Mouse (Mus musculus) right cerebral cortex, postnatal 25 days (tissue): Measurements from ENCODE around the gene Cdk5r1.

ENCODE experiments used
- DNase-seq: peaks from one replicate; pipeline ENCODE4 v3.0.0; 2022

The Cdk5r1 gene

DNA sequence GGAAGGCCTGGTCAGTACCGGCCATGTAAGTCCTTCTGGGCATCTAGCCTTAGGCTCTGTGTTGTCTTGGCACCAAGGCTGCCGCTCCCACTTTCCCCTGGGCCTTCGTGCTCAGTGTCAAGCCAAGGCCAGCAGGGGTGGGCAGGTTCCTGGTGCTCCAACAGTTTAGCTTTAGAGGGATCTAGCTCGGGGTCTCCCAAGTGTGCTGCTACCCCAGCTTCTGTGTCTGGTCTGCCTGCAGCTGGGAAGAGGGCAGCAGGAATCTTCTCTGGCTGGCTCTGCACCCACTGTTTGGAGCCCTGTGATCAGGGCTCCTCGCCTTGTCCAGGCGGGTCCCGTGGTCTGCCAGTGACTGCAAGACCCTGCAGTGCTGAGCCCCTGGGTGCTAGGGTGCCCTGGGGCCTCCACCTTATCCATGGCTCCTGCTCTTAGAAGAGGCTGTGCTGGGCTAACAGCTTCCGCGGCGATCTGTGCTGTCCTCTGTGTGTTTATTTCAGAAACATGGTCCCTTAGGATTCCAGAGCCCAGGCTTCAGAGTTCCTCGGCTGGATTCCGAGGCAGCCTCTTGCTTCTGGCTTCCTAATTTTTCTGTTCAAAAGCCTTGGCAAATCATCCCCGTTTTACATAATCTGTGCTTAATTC lies 4.7 kb downstream of the Cdk5r1 start:
- peak; percentile 44 for DNase-seq

DNA sequence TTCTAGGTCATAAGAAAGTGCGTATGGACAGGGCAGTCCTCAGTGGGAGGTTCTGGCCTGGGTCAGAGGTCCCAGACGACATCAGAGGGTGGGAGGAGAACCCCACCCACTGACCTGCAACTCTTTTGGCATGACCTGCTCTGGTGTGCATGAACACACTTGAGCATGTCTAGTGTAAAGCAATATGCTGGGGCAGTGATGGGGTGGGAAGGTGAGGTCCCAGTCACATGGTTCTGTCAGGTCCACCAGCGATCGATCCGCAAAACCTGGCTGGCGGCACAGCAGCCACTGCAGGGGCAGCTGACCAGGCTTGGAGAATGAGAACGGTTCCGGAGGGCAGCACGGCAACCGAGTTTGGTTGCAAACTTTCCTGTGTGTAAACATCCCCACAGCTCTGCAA lies 5.5 kb downstream of the Cdk5r1 start:
- DNase-seq: no peak

DNA sequence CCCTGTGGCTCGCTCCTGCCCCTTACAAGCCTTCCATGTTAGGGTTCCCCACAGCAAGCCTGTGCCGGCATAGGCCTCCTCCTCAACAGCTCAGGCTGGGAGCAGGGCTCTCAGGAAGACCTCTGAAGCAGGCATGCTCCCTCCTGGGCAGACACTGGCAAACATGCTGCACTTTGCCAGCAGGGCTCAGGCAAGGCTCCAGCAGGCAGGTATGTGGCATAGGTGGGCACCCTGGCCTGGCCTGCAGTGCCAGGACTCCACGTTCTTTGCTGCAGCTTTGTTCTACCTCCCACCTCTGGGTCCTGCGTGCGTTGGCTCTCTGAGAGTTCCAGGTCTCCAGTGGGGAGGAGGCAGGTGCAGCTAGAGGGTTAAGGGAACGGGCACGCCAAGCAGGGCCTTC lies 6.1 kb downstream of the Cdk5r1 start:
- peak; percentile 49 for DNase-seq

DNA sequence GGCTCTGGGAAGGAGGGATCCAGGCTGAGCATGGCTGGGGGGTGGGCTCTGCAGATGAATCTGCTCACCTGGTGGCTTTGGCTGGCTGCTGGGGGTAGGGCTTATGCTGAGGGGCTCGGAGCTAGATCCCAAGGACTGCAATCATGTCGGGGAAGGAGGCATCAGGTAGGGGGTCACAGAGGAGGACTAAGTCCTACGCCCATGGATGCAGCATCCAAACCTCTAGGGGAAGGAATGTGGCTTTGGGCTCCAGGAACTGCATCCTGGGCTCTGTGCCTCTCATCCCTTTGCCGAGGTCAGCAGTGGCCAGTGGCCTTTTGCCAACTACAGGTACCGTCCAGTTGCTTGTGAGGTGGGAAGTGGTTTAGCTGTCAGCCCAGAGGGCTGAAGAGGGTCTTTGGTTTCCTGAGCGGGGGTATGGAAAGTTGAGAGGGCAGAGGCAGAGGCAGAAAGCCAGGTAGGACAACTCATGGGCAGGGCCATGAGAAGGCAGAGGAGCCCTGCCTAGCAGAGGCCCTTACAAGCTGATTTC lies 6.8 kb downstream of the Cdk5r1 start:
- no peak for DNase-seq

DNA sequence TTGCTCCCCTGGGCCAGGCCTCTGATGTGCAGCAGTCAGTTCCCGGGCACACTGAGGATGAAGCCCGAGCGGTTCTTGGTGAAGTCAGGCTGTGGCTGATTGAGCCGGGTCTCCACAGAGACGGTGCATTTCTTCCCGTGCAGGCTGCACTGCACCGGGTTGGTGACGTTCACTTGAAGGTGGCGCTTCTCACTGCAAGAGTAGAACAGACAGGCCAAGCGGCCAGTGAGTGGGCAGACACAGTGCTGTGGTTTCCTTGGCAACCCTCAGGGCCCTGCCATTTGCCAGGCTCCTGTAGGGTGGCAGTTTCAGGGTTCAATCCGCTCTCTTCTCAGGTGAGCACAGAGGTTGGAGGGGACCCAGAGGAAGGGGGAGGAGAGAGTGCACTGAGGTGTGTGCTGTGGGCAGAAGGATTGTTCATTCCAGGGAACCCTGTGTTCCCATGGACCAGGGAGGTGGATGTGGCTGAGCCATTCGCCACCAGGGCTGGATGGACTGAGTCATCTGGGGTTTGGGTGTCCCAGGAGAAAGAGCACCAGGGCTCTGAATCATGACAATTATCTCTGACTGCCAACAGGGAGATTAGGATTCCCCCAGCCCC lies 7.5 kb downstream of the Cdk5r1 start:
- DNase-seq: peak; percentile 87

DNA sequence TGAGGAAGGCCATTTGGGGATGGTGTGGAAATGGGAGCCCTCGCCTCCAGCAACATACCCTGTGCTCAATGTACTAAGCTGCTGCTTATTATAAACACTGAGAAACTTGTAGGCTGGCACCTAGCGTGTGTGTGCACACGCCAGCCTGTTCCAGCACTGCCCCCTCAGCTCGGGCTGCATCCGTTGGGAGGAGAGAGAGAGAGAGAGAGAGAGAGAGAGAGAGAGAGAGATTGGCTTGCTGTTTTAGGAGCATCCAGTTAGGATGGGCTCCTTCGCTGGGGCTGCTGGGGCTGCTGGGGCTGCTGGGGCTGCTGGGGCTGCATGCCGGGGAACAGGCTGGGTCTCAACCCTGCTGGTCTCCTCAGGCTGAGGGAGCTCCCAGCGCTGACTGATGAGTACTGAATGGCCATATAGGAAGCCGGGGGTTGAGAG lies 8.3 kb downstream of the Cdk5r1 start:
- DNase-seq: peak; percentile 67

DNA sequence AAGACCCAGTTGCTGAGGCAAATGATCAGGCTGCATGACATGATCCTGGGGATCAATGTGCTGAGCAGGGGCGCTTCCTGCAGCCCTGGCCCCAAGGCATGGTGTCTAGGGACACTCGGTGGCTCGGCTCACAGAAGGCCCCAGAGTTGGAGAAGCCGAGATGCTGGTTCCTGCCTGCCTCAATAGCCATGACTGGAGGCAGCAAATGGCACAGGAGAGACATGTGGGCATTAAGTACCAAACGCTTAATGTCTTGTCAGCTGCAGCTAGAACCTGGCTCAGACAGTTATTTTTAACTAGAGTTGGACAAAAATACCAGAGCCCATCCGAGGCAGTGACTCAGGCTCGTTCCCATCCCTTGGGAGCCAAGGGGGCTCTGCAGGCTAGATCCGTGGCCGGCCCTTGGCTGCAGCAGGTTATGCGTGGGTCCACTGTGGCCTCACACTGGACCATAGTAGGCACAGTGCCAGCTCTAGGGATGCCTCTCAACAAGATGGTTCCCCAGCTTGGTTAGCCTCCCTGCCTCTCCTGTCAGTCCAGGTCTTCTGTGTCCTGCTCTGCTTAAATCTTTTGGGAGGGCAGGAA lies 8.9 kb downstream of the Cdk5r1 start:
- DNase-seq: peak; percentile 42

DNA sequence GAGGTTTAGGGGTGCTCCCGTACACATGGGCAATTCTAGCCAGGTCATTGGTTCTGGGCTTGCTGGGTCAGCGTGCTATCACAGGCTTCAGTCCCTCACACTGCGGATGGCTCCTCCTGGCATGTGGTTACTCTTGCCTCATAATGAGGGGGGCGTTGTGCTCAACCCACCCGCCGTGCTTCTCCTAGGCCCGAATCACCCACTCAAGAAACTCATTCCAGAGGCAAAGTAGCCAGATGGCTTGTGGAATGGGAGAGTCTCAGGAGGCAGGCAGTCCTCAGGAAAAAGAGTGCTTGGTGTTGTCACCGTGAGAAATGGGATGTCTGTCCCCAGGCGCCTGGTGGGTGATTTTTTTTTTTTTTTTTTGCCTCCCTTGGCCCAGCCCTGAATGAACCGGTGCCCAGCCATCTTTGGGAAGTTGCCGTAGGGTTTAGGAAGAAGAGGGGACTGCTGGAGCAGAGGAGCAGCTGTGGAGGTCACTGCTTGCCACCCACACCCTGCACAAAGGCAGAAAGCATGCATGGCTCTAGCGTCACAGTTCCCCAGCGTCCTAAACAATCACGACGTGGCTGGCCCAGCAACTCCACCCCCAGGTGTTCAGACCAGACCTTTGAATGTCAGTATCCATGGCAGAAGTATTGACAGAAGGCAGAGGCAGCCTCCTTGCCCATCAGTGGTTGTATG lies 11.2 kb downstream of the Cdk5r1 start:
- peak; percentile 57 for DNase-seq

DNA sequence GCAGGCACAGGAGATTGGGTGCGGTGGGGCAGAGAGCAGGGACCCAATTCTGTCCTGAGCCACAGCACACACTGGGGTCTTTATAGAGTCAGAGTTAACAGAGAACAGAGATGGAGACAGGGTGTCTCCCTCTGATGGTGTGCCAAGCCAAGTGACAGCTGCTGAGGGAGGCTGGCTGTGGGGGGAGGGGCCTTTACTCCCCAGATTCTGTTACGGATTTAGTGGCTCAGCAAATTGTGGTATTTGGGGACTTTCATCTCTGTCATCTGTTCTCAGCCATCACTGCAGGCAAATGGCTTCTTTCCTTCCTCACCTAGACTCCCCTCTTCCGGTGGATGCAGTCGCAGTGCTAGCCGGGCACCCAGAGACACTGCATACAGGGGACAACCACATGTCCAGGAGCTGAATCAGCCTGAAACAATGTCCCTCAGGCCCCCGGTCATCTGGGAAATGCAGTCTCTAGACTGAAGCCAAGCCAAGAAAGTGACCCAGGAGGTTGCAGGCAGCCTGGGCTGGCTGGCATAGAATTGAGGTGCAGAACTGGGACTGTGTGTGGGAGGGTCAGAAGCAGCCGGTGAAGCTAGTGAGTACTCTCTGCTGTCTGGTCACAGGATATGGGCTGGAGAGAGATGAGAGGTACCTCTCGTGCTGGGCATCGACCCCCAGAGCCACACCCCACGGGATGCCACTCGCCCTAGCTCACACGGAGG lies 12.5 kb downstream of the Cdk5r1 start:
- peak; percentile 52 for DNase-seq

DNA sequence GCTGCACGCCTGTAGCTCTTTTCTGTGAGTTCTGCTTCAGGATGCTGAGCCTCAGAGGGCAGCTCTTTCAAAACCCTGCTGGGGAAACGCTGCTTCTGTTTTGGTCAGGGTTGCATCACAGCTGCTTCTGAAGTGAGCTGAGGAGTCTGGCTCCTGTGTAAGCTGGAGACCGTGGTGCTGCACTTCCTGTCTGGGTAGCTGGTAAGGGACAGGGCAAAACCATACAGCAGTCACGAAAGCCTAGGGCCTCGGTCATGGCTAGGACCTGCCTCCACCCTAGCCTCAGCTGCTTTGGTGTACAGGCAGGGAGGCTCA lies 13.0 kb downstream of the Cdk5r1 start:
- no peak for DNase-seq

DNA sequence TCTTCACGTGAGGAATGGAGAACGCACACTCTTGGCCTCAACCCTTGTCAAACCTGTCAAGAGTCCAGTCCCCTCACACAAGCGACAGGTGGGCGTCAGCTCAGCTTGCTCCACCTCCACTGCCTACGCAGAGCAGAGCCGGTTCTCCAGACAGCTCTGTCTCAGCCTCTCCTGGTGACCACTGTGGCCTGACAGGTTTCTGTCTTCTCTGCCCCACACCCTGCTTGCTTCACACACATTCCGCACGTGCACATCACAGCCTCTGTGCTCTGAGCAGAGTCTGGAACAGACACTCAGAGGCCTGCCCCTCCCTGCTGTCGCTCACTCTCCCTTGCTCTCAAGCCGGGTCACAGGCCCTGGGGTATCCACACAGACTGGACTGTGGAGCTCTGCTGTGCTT lies 14.0 kb downstream of the Cdk5r1 start:
- DNase-seq: no peak

DNA sequence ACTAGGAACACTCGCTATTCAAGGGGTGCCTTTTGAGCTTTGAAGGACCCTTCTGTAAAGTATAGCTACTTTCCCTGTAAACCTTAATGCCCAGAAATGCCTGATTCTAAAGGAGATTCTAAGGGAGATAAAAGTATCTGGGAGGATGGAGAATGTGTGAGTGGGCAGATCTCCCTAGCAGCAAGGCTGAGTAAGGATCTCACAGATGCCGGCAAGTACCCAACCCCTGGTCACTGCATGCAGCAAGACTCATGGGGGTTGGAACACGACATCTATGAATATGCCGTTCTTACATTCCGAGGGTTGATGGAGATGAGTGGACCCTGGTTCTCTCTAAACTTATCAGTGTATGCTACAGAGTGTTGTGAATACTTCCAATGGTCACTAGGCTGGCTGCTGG lies 16.4 kb downstream of the Cdk5r1 start:
- DNase-seq: no peak

DNA sequence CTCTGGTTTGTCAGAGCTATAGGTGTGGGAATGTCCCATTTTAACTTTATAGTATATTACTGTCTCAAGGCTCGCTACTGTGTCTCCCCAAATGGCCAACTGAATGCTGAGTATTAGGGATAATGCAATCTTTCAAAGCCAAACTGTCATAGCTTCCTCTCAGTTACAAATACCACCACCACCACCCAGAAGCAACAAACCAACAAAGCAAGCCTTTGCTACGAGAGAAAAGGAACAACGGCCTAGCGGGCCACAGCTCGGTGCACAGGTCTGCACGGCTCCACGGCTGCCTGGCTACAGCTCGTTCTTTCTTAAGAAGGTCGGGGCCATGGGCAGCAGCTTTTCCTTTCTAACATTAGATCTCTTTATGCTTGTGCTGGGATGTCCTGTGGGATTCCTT lies 18.0 kb downstream of the Cdk5r1 start:
- DNase-seq: no peak

DNA sequence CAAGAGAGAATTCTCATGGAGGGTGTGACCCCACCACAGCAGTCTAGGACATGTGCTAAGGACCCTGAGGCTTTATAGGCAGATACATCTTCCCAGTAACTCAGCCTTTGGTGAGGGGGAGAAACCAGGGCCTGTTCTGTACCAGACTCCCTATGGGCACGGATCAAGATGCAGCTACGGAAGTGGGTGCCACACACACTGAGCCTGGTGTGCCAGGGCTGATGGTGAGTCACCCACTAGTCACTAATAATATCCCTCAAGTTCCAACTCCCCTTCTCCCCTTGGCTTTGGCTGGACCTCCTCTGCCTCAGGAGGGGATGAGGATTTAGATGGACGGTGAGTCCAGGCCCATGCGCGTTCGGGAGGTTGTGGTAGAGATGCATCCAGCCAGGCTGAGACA lies 19.1 kb downstream of the Cdk5r1 start:
- peak; percentile 10 for DNase-seq

DNA sequence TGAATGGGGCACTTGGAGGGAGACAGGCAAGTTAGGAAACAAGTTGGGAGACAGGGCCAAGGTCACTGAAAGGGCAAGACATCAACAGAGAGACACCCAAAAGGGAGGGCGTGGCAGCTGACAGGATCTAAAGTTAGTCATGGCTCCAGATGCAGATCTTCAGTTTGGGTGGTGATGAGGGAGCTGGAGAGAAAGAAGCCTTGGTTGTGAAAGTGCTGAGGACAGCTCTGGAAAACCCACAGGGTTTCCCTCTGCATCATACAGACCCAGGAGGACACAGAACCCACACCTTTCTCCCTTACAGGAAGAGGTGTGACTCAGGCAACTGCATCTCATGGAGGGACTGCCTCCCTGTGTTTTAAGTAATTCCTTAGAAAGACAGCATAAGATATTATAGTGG lies 19.8 kb downstream of the Cdk5r1 start:
- peak; percentile 4 for DNase-seq

DNA sequence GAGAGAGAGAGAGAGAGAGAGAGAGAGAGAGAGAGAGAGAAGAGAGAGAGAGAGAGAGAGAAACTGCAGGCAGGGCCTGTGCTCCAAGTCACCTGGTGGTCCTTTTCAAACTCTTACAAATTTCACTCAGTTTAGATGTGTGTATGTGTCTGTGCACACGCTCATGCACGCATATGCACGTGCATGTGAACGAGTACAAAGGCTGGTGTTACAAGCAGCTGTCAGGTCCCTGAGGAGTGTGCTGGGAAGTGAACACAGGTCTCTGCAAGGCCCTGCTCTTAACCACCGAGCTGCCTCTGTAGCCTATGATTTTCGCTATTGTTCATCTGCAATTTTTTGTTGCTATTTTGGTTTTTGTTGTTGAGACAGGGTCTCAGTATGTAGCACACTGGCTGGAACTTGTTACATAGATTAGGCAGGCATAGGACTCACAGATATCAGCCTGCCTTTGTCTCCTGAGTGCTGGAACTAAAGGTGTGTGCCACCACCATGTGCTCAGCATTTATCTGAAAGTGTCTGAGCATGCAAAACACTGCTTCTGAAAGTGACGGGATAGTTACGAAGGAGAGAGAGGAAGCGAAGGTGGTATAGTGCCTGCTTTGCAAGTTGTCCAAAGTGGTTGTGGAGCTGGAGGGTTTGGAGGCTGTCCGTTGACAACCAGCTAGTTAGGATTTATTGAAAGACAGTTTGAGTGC lies 20.5 kb downstream of the Cdk5r1 start:
- DNase-seq: no peak

DNA sequence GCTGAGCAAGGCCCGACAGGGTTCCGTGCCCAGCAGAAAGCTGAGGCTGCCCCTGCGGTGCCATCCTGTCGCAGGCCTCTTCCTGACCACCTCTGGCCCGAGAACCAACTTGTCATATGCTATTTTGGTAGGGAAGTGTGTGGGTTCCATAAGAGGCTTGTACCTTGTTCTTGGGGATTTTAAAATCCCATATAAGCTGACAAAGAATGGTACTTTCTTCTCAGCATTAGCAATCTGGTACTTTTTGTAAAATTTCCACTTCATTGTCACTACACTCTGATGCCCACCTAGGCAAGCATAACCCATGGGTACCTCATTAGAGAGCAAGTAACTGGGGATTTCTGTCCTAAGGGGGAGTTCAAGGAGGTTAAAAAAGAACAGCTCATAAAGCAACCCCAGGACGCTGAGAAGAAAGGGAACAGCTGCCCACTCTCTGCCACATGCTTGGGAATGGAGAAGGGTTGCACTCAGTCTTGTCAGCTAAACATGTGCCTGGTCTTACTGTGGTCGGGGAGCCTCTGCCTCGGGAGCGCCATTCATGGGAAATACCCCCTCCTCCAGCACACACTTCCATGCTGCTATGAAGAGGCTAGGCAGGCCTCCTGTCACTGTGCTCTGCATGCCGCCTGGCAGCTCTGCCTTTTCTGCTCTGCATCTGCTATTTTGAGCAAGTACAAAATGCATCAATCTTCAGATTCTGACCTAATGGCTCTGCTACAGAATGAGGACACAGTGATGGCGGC lies 21.7 kb downstream of the Cdk5r1 start:
- DNase-seq: no peak

DNA sequence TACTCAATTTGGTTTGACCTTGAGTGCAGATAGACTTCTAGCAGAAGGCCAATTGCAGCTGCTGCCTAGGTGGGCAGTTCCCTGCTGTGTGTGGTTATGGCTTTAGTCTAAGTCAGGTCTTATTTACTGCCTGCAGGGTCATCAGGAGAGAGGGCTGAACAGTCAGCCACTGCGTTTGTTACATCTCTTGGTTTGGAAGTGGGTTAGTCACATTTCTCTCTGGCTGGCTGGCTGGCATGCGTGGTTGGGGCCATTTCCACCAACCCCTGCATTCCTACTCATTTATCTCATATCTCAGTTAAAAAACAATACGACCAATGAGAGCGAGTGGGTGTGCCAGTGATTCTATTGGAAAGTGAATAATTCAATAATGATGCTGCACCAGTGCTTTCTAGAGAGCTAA lies 22.7 kb downstream of the Cdk5r1 start:
- DNase-seq: no peak

DNA sequence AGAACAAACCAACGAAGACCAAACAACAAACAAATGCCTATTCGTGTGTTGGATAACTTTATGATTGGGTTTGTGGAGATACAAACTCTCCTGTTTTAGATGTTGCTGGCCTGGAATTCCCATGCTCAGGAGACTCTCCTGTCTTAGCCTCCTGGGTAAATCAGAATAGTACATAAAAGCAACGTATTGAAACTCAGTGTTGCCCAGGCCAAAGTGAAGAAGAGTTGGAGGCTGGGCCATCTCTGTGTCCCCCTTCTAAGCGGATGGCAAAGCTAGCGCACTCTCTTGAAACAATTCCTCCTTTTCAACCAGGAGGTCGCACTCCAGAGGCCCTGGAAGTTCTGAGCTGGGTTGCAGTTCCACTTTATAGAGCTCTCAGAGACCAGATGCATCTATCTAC lies 26.5 kb downstream of the Cdk5r1 start:
- no peak for DNase-seq

DNA sequence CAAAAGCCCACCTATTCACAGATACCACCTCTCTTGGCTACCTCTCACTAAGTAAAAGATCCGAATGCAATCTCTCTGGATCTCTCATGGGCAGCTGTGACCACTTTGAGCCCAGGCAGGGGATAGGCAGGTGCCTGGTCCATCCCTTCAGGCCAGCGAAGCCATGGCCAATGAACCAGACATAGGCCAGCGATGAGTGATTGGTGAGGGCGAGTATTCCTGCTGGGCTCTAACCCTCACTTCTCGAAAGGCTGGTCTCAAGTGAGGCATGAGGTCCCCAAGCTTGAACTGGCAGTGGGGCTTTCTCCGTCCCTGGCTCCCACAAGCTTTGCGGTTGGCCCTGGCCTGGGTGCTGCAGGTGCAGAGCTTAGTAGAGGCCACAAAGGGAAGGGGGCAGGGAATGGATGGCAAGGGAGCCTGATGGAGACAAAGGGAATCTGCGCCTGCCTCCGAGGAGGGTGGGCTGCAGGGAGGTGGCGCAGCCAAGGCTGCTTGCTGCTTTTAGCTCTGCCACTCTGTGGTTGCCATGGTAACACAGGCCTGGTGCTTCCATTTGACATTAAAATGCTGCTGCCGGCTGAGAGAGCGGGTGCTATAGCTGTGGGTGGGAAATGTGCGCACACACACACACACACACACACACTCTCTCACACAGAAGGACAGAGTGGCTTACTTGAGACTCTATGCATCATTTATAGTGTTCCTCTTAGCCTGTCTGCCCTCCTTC lies 27.1 kb downstream of the Cdk5r1 start:
- DNase-seq: peak; percentile 91
